Mouse (Mus musculus) left cerebral cortex, postnatal 4 days (tissue): ENCODE measurements around the gene Wdr24. TPM values are rescaled to one million over a fixed set of nuclear protein-coding genes. Genes with fewer than 3 reads are reported as not detected.
A peak's percentile ranks its signal among the peaks of the same experiment; 100 is the strongest.

Source experiments
- DNase-seq: peaks from one replicate; pipeline ENCODE4 v3.0.0-alpha.2; 2022
- intact Hi-C: fragments of 180-260 bp; cut with DNase I; formaldehyde crosslinking; loops from one replicate; pipeline ENCODE4 v1.15.1; 2025
- total RNA-seq, 2 experiments: library from RNA; stranded (reverse); gene quantifications; 2 replicates each; pipeline ENCODE4 v1.2.3; 2021

Gene Wdr24
- total RNA-seq, 2 experiments from 2014 or later, result 25.2 to 26.5 TPM

DNA sequence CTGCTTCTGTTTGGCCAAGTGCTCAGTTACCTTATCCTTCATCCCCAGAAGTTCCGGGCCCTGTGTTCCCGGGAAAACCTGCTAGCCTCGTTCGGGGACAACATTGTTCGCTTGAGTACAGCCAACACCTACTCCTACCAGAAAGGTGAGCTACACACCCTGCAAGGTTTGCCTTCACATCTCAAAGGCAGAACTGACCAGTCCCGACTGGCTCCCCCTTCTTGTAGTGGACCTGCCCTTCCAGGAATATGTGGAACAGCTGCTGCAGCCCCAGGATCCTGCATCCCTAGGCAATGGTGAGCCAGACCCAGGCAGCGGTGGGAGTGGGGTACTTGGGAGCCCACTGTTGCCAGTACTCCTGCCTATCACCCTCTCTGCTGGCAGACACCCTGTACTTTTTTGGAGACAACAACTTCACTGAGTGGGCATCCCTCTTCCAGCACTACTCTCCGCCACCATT lies 6.2 kb downstream of the Wdr24 start:
- intact Hi-C loops, result no loop called here
- DNase-seq, result no peak

DNA sequence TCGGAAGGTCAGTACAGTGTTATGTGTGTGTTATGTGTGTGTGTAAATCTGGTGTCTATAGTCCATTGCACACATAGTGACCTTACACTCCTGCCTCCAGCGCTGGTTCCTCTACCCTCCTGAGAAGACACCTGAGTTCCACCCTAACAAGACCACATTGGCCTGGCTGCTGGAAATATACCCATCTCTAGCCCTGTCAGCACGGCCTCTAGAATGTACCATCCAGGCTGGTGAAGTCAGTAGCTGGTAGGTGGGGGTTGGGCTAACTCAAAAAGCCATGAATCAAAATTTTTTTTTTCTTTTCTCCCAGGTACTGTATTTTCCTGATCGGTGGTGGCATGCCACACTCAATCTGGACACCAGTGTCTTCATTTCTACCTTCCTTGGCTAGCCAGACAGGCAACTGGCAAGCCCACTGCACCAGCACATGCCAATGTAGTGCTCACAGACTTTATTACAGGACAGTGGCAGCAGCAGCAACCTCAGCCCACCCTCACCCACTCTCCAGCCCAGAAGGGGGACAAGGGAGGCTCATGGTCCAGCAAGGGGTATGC lies 6.8 kb downstream of the Wdr24 start:
- intact Hi-C loops, result no loop called here
- DNase-seq, result no peak

DNA sequence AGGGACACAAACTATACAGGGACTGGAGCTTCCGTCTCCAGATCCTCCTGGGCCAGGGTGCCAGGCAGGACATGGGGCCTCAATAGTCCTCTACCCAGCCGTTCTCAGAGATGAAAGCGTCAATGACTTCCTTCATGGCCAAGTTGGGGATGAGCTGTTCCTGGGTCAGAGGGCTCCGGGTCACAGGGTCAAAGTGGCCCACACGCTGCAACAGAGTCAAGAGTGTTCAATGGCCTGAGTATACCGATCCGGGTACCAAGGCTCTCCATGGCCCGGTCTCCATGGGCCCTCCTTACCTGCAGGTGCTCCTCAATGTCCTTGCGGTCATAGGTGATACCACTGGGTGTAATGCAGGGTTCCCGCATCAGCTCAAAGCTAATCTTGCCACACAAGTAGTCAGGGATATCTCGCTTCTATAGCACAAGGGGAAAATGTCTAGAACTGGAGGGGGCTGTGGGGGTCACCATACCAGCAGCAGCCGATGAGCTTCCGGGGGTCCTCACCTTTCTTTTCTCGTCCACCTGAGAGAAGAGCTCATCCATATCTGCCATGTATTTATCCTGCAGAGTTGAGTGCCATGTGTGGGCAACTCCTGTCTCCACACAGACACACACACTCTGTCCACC lies 7.5 kb downstream of the Wdr24 start:
- intact Hi-C loops, result no loop called here
- no peak for DNase-seq

DNA sequence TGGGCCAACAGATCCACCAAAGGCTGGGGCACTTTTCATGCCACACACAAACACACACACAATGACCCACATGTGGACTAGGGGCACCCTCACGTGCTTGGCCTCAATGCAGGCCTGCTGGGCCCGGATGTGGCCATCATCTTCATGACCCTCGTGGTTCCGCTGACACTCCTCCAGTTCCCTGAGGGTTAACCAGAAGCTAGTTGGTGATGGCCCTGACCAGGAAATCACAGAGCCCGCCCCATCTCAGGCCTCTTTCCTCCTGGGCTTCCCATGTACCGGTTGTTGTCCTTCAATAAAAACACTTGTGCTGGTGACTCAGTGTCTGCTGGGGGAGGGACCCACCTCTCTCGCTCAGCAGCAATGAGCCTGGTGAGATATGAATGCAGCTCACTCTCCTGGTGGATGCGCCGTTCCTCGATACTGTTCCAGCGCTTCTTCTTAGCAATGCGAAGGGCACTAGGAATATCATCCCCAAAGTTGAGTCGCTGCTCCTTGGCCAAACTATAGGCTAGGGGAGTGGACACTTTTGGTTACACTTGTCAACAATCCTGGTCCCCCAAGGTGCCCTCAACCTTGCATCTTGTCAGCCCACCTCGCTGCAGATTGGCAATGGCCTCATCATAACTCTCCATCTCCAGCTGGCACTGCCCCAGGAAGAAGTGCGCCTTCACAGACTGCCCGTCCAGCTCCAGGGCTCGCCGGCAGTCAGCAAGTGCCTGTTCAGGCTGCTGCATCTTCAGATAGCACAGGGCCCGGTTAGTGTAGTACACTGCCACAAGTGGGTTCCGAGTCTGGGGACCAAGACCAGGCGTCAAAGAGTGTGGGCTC lies 8.2 kb downstream of the Wdr24 start:
- DNase-seq, result no peak
- intact Hi-C loops, result no loop called here

DNA sequence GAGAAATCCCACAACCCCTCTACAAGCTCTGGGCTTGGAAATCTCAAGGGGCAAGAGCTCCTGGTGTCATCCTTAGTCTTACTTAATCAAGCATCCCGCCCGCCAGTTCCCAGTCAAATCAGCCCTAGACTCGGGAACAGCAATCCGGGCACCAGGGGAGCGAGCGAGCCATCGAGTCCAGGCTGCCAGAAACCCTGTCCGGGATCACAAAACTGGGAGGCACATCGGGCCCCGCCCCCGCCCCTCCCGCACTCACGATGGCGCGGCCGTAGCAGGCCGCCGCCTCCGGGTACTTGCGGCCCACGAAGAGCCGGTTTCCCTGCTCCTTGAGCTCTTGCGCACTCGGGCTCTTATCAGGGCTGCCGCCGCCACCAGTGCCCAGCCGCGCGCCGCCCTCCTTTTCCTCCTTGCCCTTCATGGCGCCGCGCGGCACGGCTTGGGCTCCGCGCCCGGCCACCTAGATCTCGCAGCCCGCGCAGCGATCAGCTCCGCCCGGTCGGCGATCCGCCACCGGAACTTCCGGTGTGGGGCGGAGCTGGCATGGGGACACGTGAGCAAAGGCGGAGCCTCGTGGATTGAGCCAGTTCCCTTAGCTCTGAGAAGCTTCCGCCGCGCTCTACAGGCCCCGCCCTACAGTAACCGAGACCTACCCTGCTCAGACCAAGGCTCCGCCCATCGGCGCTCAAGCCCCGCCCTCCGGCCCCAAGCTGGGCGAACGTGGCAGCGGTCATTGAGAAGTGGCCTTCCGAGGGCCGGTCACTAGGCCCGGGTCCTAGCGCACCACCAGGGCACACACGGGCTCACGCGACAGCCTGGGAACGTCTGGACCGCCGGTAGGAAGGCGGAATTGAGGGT lies 9.2 kb downstream of the Wdr24 start:
- intact Hi-C loops, result no loop called here
- peak; percentile 99 for DNase-seq

DNA sequence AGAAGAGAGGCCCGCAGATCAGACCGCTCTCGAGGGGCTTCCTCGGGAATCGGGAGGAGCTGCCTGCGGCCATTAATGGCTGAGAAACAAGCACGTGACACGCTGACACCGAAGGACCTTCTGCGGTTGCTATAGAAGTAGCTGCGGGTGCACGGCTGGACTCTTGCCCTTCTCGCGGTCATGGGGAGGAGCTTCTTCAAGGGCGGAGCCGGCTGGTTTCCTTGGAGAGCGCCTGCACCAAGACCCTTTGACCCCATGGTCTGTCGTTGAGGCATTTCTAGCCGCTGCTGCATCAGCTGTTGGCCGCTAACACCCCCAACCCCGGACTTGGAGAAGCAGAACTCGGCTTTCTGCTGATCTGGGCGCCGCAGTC lies 9.8 kb downstream of the Wdr24 start, which contains the start of gene Stub1:
Gene Stub1 (minus strand): TSS at position 114 of the 373 bp plus-strand sequence.
- peak; percentile 93 for DNase-seq
- intact Hi-C loops, result no loop called here

DNA sequence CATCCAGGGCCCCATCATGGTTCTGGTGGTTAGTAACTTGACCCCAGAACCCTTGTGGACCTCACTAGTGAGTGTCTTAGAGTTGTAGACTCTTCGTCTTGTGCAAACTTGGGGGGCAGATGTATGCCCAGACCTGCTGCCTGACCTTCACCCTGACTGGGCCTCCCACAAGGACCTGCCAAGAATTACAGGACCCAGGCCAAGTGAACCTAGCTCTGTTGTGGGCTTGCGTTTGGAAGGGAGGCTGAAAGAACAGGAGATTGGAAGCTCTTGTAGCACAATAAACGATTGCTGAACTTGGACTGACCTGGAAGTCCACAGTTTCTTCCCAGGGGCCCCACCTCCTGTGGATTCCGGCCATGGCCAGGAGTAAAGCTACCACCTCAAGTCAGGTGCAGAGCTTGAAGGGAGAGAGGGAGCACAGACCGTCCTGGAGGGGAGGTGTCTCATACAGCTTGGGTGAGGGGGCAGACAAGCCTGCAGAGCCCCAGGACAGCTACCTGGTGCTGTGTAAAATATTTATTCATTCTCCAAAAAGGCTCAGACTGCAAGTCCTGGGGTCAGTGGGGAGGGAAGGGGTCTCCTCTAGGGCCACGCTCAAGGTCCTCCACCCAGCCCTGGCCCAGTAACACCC lies 10.7 kb downstream of the Wdr24 start:
- intact Hi-C loops, result no loop called here
- no peak for DNase-seq

DNA sequence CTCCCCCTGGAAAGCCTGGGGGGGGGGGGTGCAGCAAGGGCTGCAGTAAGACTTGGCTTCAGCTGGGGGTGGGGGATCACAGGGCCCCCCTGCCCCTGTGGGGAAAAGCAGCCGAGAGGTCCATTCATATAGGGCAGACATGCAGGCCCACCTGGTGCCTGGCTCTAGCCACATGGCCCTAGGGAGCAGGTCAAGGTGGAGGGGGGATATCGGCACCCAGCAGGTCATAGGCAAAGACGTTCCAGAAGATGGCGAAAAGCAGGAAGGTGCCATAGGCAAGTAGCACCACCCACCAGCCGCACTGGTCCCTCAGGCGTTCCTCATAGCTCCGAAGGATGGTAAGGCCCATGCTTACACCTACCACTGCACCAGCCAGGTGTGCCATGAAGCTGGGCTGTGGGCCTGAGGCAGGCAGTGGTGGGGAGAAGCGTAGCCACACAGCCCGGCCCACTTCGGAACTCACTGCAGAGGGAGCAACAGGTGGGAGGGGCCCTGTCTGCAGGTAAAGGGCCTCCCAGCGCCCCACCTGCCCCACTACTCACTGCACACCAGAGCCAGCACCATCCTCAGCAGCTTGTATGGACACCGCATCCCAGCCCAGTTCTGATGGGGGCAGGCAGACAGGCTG lies 11.3 kb downstream of the Wdr24 start:
- intact Hi-C loops, result no loop called here
- no peak for DNase-seq

DNA sequence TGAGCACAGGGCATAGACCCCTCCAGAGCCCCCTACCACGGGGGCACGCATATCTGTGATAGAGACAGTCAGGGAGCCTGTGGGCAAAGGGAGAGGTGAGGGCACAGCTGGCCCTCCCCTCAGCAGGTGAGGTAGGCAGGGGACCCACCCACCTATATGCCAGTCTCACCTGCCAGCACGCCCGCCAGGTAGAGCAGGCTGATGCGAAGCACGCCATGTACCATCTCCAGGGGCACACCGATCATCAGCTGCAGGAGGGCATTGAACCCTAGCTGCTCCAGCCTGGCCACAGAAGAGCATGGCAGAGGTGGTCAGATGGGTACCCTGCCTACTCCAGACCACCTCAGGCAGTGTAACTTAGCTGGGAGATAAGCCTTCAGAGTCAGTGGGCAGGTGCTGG lies 11.9 kb downstream of the Wdr24 start:
- intact Hi-C loops, result no loop called here
- DNase-seq, result no peak

DNA sequence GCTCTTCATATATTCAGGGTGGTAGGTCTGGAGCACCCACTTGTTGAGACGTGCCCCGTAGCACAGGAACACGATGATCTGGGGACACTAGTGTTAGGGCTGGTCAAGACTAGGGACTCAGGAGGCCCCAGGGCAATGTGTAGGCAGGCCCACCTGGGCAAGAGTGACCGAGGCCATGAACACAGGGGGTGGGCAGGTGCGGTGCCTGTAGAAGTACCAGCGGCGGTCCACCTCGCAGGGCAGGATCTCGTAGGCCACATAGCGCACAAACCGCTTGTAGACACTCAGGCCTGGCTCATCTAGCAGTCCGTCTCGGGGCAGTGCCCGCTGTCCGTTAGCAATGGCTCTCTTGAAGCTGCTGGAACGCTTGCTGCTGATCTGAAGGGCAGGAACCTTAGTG lies 12.4 kb downstream of the Wdr24 start:
- intact Hi-C loops, result no loop called here
- no peak for DNase-seq

DNA sequence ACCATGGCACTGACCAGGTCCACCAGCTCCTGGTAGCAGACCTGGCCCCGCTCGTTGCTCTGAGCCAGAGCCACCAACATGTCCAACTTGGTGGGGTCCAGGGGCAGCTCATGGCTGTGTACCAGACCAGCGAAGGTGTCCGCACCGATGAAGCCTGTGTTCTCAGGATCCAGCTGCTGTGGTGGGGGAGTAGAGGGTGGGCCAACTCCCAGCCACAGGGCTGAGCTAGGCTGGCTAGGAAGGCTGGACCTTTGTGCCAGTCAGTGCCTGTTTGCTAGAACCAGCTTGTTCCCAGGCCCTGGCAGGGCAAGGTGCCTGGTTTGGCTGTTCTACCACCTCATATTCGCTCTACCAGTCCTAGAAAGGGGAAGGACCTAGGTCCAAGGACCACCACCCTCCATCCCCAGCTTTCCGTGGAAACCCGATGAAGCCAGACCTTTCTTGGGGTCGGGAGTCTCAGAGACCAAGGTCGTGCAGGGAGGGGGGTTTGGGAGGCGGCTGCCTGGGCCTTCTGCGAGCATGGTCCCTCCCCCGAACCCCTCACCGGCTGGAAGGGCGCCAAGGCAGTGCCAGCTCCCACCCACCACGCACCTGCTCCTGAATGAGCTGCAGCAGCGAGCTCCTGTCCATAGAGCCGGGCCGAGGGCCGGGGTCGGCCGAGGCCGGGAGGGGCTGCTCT lies 13.1 kb downstream of the Wdr24 start:
- intact Hi-C loops, result no loop called here
- peak; percentile 78 for DNase-seq

DNA sequence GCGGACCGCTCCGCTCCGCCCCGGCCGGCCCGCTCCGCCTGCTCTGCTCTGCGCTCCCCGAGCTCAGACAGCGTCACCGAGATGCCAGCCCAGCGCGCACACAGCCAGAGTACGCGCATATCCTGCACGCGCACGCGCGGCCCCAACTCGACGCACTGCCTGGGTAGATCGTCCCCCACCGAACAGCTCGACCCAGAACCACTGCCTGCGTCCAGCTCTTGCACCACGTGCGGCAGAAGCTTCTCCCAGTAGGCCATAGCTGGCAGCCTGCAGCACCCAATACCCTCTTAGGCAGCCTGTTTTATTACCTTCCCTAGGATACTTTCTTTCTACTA lies 13.6 kb downstream of the Wdr24 start, which contains the start of gene Rhbdl1:
Gene Rhbdl1 (minus strand): TSS at position 220 of the 335 bp plus-strand sequence.
- peak; percentile 82 for DNase-seq
- intact Hi-C loops, result no loop called here

DNA sequence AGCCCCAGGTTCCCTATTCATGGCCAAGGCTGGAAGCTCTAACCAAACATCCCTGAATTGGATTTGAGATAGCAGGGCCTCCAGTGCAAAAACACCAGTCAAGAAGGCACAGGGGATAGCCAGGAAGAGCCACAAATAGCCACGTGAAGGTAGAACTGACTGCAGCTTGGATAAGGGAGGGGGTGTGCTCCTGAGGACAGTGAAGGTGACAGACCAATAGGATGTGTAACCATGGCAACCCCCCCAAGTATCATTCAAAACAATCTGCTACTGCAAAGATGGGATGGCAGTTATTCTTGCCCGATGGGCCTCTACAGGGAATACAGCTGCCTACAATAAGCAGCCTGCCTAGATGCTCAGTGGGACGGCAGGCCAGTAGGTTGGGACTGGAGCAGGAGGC lies 14.1 kb downstream of the Wdr24 start:
- intact Hi-C loops, result no loop called here
- no peak for DNase-seq

DNA sequence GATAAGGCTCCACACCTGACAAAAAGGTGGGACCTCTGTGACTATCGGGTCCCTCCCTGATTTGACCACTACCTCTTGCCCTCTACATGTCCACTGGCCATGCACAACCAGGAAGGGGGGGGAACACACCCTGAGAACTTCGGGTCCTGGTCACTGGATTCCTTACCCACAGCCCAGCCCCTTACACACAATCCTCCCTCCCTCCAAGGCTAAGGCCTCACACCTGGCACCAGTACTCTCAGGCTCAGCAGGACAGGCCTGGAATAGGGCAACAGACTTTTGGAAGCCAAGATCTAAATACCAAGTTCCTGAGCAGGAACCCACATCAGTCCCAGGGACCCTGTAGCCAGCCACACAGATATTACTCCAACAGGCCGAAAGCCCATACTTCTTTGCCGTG lies 15.5 kb downstream of the Wdr24 start:
- no peak for DNase-seq
- intact Hi-C loops, result no loop called here

DNA sequence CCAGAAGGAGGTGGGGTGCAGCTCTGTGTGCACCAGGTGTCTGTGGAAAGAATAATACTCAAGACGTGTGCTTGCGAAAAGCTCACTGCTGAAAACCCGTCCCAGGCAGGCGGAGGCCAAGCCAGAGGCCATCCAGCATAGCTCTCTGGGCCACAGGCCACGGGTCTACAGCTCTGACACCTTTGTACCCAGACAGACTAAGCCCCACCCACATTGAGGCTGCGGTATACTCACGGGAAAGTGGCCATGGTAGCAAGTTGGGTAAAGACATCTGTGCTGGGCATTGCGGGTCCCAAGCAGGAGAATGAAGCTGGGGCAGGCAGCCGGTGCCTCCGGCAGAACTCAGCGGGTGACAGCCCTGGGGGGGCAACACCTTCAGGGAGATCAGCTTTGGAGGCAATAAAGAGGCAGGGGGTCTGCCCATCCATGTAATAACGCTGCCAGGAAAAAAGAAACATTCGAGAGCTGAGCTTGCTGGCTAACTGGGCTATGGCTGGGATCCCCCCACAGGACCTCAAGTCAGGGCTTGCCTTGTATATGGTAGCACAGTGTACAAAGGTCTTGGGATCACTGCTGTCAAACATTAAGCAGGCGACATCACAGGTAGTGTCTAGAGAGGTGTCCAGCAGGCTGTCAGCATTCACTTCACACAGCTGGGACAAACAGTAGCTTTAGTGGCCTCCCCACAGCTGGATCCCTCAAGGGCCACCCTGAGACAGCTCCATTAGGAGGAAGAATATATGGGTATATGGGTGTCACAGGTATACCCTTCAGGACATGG lies 16.2 kb downstream of the Wdr24 start:
- no peak for DNase-seq
- intact Hi-C loops, result no loop called here

DNA sequence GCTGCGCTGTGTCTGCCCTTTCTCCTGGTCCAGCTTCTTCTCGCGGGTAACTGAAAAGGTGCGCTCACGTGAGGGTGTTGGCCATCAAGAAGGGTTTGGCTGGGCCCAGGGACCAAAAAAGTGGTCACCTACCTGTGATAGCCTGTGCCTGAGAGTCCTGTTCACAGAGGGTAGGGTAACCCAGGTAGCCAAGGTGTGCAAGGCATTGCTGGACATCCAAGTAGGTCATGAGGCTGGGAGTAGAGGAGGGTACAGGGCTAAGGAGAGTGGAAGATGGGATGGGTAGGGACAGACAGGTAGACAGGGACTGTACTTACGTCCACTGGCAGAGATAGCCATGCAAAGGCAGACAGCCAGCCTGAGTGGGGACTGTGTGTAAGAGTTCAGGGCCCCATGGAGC lies 17.1 kb downstream of the Wdr24 start:
- DNase-seq, result no peak
- intact Hi-C loops, result no loop called here

DNA sequence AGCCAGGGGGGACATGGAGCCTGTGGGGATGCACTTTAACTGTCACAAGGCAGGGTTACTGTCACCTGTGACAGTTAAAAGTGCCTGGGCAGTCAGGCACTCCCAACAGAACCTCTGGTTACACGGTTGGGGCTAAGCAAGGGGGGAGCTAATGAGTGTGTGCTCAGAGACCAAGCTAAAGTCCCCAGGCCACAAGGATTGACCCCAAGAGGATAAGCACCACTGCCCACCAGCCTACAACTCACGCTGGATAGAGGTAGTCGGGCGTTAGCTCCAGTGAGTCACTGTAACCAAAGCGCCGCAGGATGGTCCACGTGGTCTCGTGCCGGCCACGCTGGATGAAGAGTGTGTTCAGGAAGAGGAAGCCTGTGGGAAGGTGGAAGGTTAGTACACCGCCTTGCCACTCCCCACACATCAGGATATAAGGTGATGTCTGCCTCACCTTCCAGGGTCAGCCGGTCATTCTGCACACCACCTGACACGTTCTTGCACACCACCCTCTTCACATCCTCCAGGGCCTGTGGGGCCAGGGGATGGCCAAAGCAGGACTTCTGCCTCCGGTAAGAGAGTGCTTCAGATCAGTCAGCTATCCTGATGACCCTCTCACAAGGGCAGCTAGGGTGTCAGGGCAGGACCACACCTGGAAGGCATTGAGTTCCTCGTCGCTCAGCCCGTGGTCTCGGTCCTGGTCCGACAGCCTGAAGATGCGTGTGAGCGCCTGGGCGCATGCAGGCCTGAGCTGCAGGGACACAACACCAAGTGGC lies 17.9 kb downstream of the Wdr24 start, which contains the start of gene Gm20683:
Gene Gm20683 (minus strand): TSS at position 647 of the 764 bp plus-strand sequence.
- no peak for DNase-seq

DNA sequence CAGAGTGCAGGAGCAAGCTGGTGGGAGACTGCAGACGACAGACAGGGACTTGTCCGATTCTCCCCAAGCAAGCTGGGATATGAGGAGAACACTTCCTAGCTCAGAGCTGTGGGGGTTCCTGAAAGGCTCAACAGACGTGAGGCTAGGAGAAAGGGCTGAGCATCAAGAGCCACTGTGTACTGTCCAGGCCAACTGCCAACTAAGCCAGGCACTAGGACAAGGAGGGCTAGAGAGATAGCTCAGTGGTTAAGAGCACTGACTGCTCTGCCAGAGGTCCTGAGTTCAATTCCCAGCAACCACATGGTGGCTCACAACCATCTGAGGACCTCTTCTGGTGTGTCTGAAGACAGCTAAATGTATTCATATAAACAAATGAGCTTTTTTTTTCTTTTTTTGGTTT lies 19.1 kb downstream of the Wdr24 start:
- intact Hi-C loops, result no loop called here
- DNase-seq, result no peak

More for the DNA sequence above, 17.9 kb downstream of the Wdr24 start, which contains the start of gene Gm20683:
- intact Hi-C loops, result no loop called here
